Mouse (Mus musculus): ENCODE measurements around the gene Sec61a1. TPM values are rescaled to one million over a fixed set of nuclear protein-coding genes. Genes with fewer than 3 reads are reported as not detected.

The Sec61a1 gene
- total and polyA plus RNA-seq, 2 experiments from 2014 or later = 125 to 191 TPM

- TF ChIP-seq CTCF (IDR thresholded peaks at IDR 0.05; ENCODE audit: low read depth) = no peak
- Histone ChIP-seq H3K4me1 (ENCODE audit: insufficient read depth) (no peaks in the 10 kb centered on the region), H3K9me3 (ENCODE audit: low read length) (no peaks in the 10 kb centered on the region), H3K9ac (no peak overlapping the region), H3K4me2 (ENCODE audit: low read depth) (no peak overlapping the region), H3K27me3 (ENCODE audit: insufficient read depth, low read length) (no peaks in the 10 kb centered on the region), H3K4me3 (ENCODE audit: low read depth, low read length) (no peak overlapping the region), H3K27ac (ENCODE audit: low read depth, low read length) (no peak overlapping the region), H3K36me3 (ENCODE audit: insufficient read depth) (peaks cover 48% of the 10 kb centered on the region)
- DNase-seq (no peak), ATAC-seq (no peak)
- 85% methylated on average over 7 of the region's 7 CpGs for WGBS
Observed at GRCm38 (mm10) chr6:88489026-88489425, 29.7 kb downstream of the Sec61a1 start.

- WGBS = 43% methylated on average over 8 of the region's 8 CpGs
- H3K27ac ChIP-seq (ENCODE audit: low read depth, low read length) = no peak overlapping the region
- H3K4me3 ChIP-seq (ENCODE audit: low read depth, low read length) = no peak overlapping the region
- no peak overlapping the region for H3K4me2 ChIP-seq (ENCODE audit: low read depth)
- ATAC-seq (peak; percentile 86), DNase-seq (peak; percentile 83)
- peaks cover 60% of the 10 kb centered on the region for H3K36me3 ChIP-seq (ENCODE audit: insufficient read depth)
- no peaks in the 10 kb centered on the region for H3K4me1 ChIP-seq (ENCODE audit: insufficient read depth)
- no peak overlapping the region for H3K9ac ChIP-seq
- TF ChIP-seq CTCF (IDR thresholded peaks at IDR 0.05; ENCODE audit: low read depth) = peak; percentile 67
- H3K9me3 ChIP-seq (ENCODE audit: low read length) = no peaks in the 10 kb centered on the region
- no peaks in the 10 kb centered on the region for H3K27me3 ChIP-seq (ENCODE audit: insufficient read depth, low read length)
Observed at GRCm38 (mm10) chr6:88486893-88487292, 31.8 kb downstream of the Sec61a1 start.

- no peak for DNase-seq
- Histone ChIP-seq H3K4me2 (ENCODE audit: low read depth) (no peak overlapping the region), H3K27me3 (ENCODE audit: insufficient read depth, low read length) (no peaks in the 10 kb centered on the region), H3K9me3 (ENCODE audit: low read length) (no peaks in the 10 kb centered on the region), H3K4me1 (ENCODE audit: insufficient read depth) (no peaks in the 10 kb centered on the region), H3K36me3 (ENCODE audit: insufficient read depth) (peaks cover 67% of the 10 kb centered on the region), H3K9ac (no peak overlapping the region), H3K4me3 (ENCODE audit: low read depth, low read length) (no peak overlapping the region), H3K27ac (ENCODE audit: low read depth, low read length) (no peak overlapping the region)
- 94% methylated on average over 6 of the region's 6 CpGs for WGBS
- no peak for TF ChIP-seq CTCF (IDR thresholded peaks at IDR 0.05; ENCODE audit: low read depth)
- ATAC-seq = no peak
Observed at GRCm38 (mm10) chr6:88485378-88485777, 33.3 kb downstream of the Sec61a1 start.

GRCm38 (mm10) chr6:88483913-88484312 is 34.8 kb downstream of the Sec61a1 start:
- H3K36me3 ChIP-seq (ENCODE audit: insufficient read depth) = peaks cover 82% of the 10 kb centered on the region
- H3K9ac ChIP-seq = no peak overlapping the region
- no peak for DNase-seq
- H3K4me1 ChIP-seq (ENCODE audit: insufficient read depth) = no peaks in the 10 kb centered on the region
- TF ChIP-seq CTCF (IDR thresholded peaks at IDR 0.05; ENCODE audit: low read depth) = no peak
- ATAC-seq = no peak
- H3K4me2 ChIP-seq (ENCODE audit: low read depth) = no peak overlapping the region
- H3K9me3 ChIP-seq (ENCODE audit: low read length) = no peaks in the 10 kb centered on the region
- no peak overlapping the region for H3K4me3 ChIP-seq (ENCODE audit: low read depth, low read length)
- no peak overlapping the region for H3K27ac ChIP-seq (ENCODE audit: low read depth, low read length)
- no peaks in the 10 kb centered on the region for H3K27me3 ChIP-seq (ENCODE audit: insufficient read depth, low read length)

GRCm38 (mm10) chr6:88483111-88483510 is 35.6 kb downstream of the Sec61a1 start:
- H3K4me1 ChIP-seq (ENCODE audit: insufficient read depth) = no peaks in the 10 kb centered on the region
- ATAC-seq (peak; percentile 15; the same call in 1 of the 2 replicates), DNase-seq (no peak)
- no peaks in the 10 kb centered on the region for H3K27me3 ChIP-seq (ENCODE audit: insufficient read depth, low read length)
- no peak overlapping the region for H3K4me2 ChIP-seq (ENCODE audit: low read depth)
- H3K27ac ChIP-seq (ENCODE audit: low read depth, low read length) = no peak overlapping the region
- no peaks in the 10 kb centered on the region for H3K9me3 ChIP-seq (ENCODE audit: low read length)
- TF ChIP-seq CTCF (IDR thresholded peaks at IDR 0.05; ENCODE audit: low read depth) = no peak
- H3K4me3 ChIP-seq (ENCODE audit: low read depth, low read length) = no peak overlapping the region
- H3K36me3 ChIP-seq (ENCODE audit: insufficient read depth) = peaks cover 90% of the 10 kb centered on the region
- WGBS = 44% methylated on average over 7 of the region's 7 CpGs
- no peak overlapping the region for H3K9ac ChIP-seq

- WGBS = 67% methylated on average over 6 of the region's 6 CpGs
- H3K36me3 ChIP-seq (ENCODE audit: insufficient read depth) = peaks cover 87% of the 10 kb centered on the region
Observed at GRCm38 (mm10) chr6:88480421-88480820, 38.3 kb downstream of the Sec61a1 start.

GRCm38 (mm10) chr6:88469878-88470277 is 48.8 kb downstream of the Sec61a1 start:
- ATAC-seq (no peak), DNase-seq (no peak)
- H3K36me3 ChIP-seq (ENCODE audit: insufficient read depth) = peaks cover 67% of the 10 kb centered on the region
- H3K27me3 ChIP-seq (ENCODE audit: insufficient read depth, low read length) = no peaks in the 10 kb centered on the region
- H3K9ac ChIP-seq = no peak overlapping the region
- TF ChIP-seq CTCF (IDR thresholded peaks at IDR 0.05; ENCODE audit: low read depth) = no peak
- peaks cover 8% of the 10 kb centered on the region for H3K4me1 ChIP-seq (ENCODE audit: insufficient read depth)
- no peak overlapping the region for H3K4me2 ChIP-seq (ENCODE audit: low read depth)
- no peaks in the 10 kb centered on the region for H3K9me3 ChIP-seq (ENCODE audit: low read length)
- H3K4me3 ChIP-seq (ENCODE audit: low read depth, low read length) = no peak overlapping the region
- 70% methylated on average over 6 of the region's 6 CpGs for WGBS
- no peak overlapping the region for H3K27ac ChIP-seq (ENCODE audit: low read depth, low read length)

More at GRCm38 (mm10) chr6:88480421-88480820, 38.3 kb downstream of the Sec61a1 start:
- Histone ChIP-seq H3K27ac (ENCODE audit: low read depth, low read length) (no peak overlapping the region), H3K4me1 (ENCODE audit: insufficient read depth) (no peaks in the 10 kb centered on the region), H3K4me2 (ENCODE audit: low read depth) (no peak overlapping the region), H3K4me3 (ENCODE audit: low read depth, low read length) (no peak overlapping the region), H3K9ac (no peak overlapping the region), H3K9me3 (ENCODE audit: low read length) (no peaks in the 10 kb centered on the region), H3K27me3 (ENCODE audit: insufficient read depth, low read length) (no peaks in the 10 kb centered on the region)
- no peak for TF ChIP-seq CTCF (IDR thresholded peaks at IDR 0.05; ENCODE audit: low read depth)
- ATAC-seq = no peak
- no peak for DNase-seq
